Mouse (Mus musculus) embryonic facial prominence, embryonic 14.5 days (tissue): Measurements from ENCODE around the gene Dmxl2. TPM values are rescaled to one million over a fixed set of nuclear protein-coding genes. Genes with fewer than 3 reads are reported as not detected.

ENCODE experiments used
- ATAC-seq: fragments of 200-750 bp; cut with Nextera tagmentation; 2 replicates; pipeline ENCODE4 v1.8.0; 2017; ENCODE audit warnings: low read depth, moderate number of reproducible peaks, moderate TSS enrichment
- DNase-seq: peaks from one replicate; pipeline ENCODE4 v3.0.0-alpha.2; 2015; ENCODE audit warnings: low spot score
- H3K27ac ChIP-seq: fragments of 300-500 bp; sonication (generic); replicated peaks from 2 replicates; pipeline ENCODE4 v1.5.1; 2014; ENCODE audit warnings: low read depth, mild to moderate bottlenecking, low read length, moderate library complexity
- H3K27me3 ChIP-seq: fragments of 300-500 bp; sonication (generic); replicated peaks from 2 replicates; pipeline ENCODE4 v1.6.1; 2014; ENCODE audit warnings: low read length; ENCODE audit not compliant: control insufficient read depth, insufficient read depth
- H3K36me3 ChIP-seq: fragments of 300-500 bp; sonication (generic); 2 replicates; pipeline ENCODE4 v1.6.1; 2014; ENCODE audit warnings: low read length, mixed read lengths; ENCODE audit not compliant: control insufficient read depth, insufficient read depth
- H3K4me1 ChIP-seq: fragments of 300-500 bp; sonication (generic); 2 replicates; pipeline ENCODE4 v1.6.1; 2014; ENCODE audit warnings: antibody characterized with exemption, low read length; ENCODE audit not compliant: control insufficient read depth, insufficient read depth
- H3K4me2 ChIP-seq: fragments of 300-500 bp; sonication (generic); 2 replicates; pipeline ENCODE4 v1.6.1; 2014; ENCODE audit warnings: low read depth, mild to moderate bottlenecking, low read length, moderate library complexity, mixed read lengths
- H3K4me3 ChIP-seq: fragments of 300-500 bp; sonication (generic); 2 replicates; pipeline ENCODE4 v1.5.1; 2014; ENCODE audit warnings: low read depth, mild to moderate bottlenecking, low read length
- H3K9ac ChIP-seq: fragments of 300-500 bp; sonication (generic); 2 replicates; pipeline ENCODE4 v1.6.1; 2014; ENCODE audit warnings: low read depth, mild to moderate bottlenecking, low read length, moderate library complexity, mixed read lengths
- H3K9me3 ChIP-seq: fragments of 300-500 bp; sonication (generic); 2 replicates; pipeline ENCODE4 v1.6.1; 2016; ENCODE audit warnings: low read length; ENCODE audit not compliant: control insufficient read depth
- WGBS: fragments of 180-500 bp; shearing (Covaris S2); extraction: QIAGEN DNeasy Blood & Tissue Kit; methylation state at CpG from one replicate; pipeline ENCODE4 v1.1.7; 2014; 5-methylcytosine and 5-hydroxymethylcytosine counted together
- polyA plus RNA-seq: library from polyadenylated mRNA; unstranded; fragments of >200 nt; fragmentation: Nextera tagmentation; extraction: Ambion mirVana; gene quantifications from 2 replicates; pipeline ENCODE4 v1.2.1, GENCODE M21; 2014

Dmxl2 gene
- polyA plus RNA-seq, 1 experiment from 2014 or later, result 7.7 TPM

DNA sequence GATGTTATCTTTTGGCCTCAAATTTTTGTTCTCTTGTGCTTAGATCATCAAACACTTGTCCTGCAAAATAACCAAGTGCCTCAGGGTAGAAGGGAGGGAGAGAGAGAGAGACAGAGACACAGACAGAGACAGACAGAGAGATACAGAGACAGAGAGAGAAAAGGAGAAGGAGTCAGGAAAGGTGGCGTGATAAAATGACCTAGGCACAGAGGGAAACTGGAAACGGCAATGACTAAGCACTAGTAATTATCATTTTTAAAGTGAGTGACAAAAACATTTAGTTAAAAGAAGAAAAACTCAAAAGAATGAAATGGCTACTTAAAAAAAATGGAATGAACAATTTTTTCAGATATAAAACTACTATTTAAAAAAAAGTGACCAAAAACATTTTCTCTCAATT is 11.8 kb downstream of the Dmxl2 start:
- Histone ChIP-seq H3K9ac (no peak overlapping the region), H3K4me3 (no peak overlapping the region), H3K27ac (no peak overlapping the region), H3K27me3 (no peaks in the 10 kb centered on the region), H3K9me3 (no peaks in the 10 kb centered on the region), H3K4me1 (no peaks in the 10 kb centered on the region), H3K36me3 (no peaks in the 10 kb centered on the region), H3K4me2 (no peak overlapping the region)
- ATAC-seq (no peak), DNase-seq (no peak)
- WGBS, result 71% methylated on average over 2 of the region's 2 CpGs

DNA sequence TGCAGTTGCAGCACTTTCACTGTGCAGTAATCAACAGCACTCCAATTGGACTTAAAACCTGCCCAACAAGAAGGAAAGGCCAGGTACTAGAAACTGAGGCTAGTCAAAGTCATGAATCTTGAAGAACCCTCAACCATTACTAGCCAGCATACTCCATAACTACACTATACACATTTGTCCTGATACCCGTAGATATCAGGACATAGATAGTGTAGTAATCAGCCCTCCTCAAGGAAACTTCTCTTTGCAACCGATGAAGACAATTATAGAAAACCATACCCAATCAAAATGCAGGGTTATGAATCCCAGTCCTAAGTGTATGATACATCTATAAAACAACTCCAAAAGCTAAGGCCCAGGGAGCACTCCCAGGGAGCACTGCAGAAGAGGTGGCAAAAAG is 16.5 kb downstream of the Dmxl2 start:
- Histone ChIP-seq H3K4me1 (no peaks in the 10 kb centered on the region), H3K36me3 (no peaks in the 10 kb centered on the region), H3K4me2 (no peak overlapping the region), H3K27me3 (no peaks in the 10 kb centered on the region), H3K9me3 (no peaks in the 10 kb centered on the region), H3K4me3 (no peak overlapping the region), H3K27ac (no peak overlapping the region), H3K9ac (no peak overlapping the region)
- no peak for DNase-seq
- 91% methylated on average over 2 of the region's 2 CpGs for WGBS
- no peak for ATAC-seq

DNA sequence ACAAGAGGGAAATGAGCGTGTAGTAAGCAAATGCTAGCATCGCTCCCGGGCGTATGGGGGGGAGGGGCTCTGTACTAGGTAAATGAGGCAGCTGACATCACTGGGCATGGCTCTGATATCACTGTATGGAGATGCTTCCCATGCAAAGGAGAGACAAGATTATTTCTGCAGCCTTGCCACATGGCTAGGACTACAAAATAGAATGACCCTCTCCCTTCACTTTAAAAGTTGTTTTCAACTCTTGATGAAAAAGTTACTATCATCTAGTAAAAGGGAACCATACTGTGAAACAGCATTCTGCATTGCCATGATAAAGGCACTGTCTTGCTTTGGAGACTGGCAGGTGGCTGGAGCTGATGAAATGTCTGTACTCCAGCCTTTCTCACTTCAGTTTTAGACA is 18.2 kb downstream of the Dmxl2 start:
- H3K4me2 ChIP-seq, result no peak overlapping the region
- H3K9me3 ChIP-seq, result no peaks in the 10 kb centered on the region
- no peak overlapping the region for H3K4me3 ChIP-seq
- H3K27ac ChIP-seq, result no peak overlapping the region
- no peaks in the 10 kb centered on the region for H3K36me3 ChIP-seq
- H3K27me3 ChIP-seq, result no peaks in the 10 kb centered on the region
- no peak for ATAC-seq
- no peak overlapping the region for H3K9ac ChIP-seq
- DNase-seq, result no peak
- no peaks in the 10 kb centered on the region for H3K4me1 ChIP-seq
- WGBS, result 56% methylated on average over 4 of the region's 4 CpGs

DNA sequence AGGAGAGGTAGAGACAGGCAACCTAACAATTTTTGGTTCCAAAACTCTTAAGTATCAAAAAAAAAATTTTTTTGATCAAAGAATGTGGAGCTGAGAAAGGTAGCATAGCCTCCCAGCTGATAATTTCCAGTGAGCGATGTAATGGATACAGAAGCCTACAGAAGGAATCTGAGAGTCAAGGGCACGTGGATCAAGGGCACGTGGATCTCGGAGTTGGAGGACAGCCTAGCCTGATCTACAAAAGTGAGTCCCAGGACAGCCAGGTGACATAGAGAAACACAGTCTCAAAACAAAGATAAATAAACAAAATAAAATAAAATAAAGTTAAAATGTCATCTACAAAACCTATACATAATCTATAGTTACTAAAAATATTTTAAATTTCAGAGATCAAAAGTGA is 18.7 kb downstream of the Dmxl2 start:
- Histone ChIP-seq H3K9me3 (no peaks in the 10 kb centered on the region), H3K4me3 (no peak overlapping the region), H3K4me2 (no peak overlapping the region), H3K27me3 (no peaks in the 10 kb centered on the region), H3K4me1 (no peaks in the 10 kb centered on the region), H3K27ac (no peak overlapping the region), H3K36me3 (no peaks in the 10 kb centered on the region), H3K9ac (no peak overlapping the region)
- DNase-seq (no peak), ATAC-seq (no peak)
- WGBS, result 81% methylated on average over 4 of the region's 4 CpGs

DNA sequence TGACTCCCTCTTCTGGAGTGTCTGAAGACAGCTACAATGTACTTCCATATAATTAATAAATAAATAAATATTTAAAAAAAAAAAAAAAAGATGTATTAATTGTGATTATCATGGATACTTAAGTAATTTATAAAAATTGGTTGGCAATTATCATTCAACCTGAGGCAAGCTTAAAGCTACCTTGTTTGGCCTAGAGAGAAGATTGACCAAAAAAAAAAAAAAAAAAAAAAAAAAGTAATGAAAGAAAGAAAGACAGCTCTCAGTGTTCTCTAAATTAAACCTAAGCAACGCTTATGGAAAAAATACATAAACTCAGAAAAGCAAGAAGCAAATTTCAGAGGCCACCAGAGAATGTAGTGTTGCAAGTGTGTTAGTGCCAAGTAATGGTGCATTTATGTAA is 22.4 kb downstream of the Dmxl2 start:
- H3K4me1 ChIP-seq, result no peaks in the 10 kb centered on the region
- H3K9me3 ChIP-seq, result no peaks in the 10 kb centered on the region
- no peak for DNase-seq
- 87% methylated on average over 1 of the region's 1 CpGs for WGBS
- no peak overlapping the region for H3K9ac ChIP-seq
- H3K27ac ChIP-seq, result no peak overlapping the region
- no peak overlapping the region for H3K4me2 ChIP-seq
- H3K36me3 ChIP-seq, result no peaks in the 10 kb centered on the region
- ATAC-seq, result no peak
- H3K27me3 ChIP-seq, result no peaks in the 10 kb centered on the region
- H3K4me3 ChIP-seq, result no peak overlapping the region

DNA sequence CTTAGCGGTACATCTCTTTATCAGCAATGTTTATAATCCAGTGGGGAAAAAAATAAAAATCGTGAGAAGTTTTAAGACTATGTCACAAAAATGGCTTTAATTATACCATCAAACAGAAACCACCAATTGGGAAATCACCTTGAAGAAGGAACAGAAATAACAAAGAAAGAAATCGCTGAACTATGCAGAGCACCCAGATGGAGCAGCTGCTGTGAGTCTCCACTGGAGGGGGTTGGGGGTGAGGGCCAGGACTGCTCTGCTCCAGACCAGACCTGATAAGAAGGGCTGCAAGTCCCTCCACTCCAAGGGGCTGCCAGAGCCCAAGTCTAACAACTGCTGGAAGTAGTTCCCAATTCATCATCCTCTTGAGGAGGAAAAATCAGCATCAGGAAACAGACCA is 23.3 kb downstream of the Dmxl2 start:
- 69% methylated on average over 3 of the region's 3 CpGs for WGBS
- Histone ChIP-seq H3K4me3 (no peak overlapping the region), H3K27ac (no peak overlapping the region), H3K9me3 (no peaks in the 10 kb centered on the region), H3K27me3 (no peaks in the 10 kb centered on the region), H3K4me1 (no peaks in the 10 kb centered on the region), H3K4me2 (no peak overlapping the region), H3K9ac (no peak overlapping the region), H3K36me3 (no peaks in the 10 kb centered on the region)
- ATAC-seq, result no peak
- DNase-seq, result no peak

DNA sequence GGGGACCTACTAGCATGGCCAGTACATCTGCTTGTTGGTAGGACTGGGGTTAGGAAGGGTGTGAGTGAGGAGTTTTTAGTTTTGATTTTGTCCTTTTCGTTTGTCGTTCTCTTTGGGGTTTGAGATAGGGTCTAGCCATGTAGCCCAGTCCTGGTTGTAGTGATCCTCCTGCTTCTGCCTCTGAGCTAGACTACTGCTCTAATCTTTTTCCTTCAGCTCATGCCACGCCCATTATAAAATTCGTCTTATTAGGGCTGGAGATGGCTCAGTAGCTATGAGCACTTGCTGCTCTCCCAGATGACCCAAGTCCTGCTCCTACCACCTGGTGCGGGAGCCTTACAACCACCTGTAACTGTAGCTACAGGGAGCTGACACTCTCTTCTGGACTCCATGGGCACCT is 26.9 kb downstream of the Dmxl2 start:
- Histone ChIP-seq H3K4me1 (no peaks in the 10 kb centered on the region), H3K4me3 (no peak overlapping the region), H3K9ac (no peak overlapping the region), H3K27ac (no peak overlapping the region), H3K9me3 (no peaks in the 10 kb centered on the region), H3K4me2 (no peak overlapping the region), H3K36me3 (no peaks in the 10 kb centered on the region), H3K27me3 (no peaks in the 10 kb centered on the region)
- no peak for ATAC-seq
- no peak for DNase-seq
- WGBS, result 88% methylated on average over 5 of the region's 5 CpGs

DNA sequence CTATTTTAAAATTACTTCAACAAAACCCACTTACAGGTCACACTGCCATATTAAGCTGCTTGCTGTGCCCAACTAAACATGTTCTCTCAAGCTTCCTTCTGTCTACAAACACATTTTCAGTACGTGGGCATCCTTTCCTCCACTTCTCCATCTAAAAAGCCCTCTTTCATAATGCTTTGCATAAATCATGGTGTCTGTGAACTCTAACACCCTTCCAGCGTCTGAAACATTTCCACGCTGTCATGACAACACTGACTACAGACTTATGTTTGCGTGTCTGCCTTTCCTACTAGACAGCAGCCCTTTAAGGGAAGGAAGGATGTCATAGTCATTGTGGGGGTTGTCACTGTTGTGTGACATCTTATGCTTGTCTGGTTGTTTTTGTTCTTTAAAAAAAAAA is 27.4 kb downstream of the Dmxl2 start:
- no peaks in the 10 kb centered on the region for H3K27me3 ChIP-seq
- no peak overlapping the region for H3K4me2 ChIP-seq
- H3K36me3 ChIP-seq, result no peaks in the 10 kb centered on the region
- no peak overlapping the region for H3K27ac ChIP-seq
- H3K9me3 ChIP-seq, result no peaks in the 10 kb centered on the region
- H3K4me1 ChIP-seq, result no peaks in the 10 kb centered on the region
- no peak overlapping the region for H3K4me3 ChIP-seq
- 71% methylated on average over 4 of the region's 4 CpGs for WGBS
- ATAC-seq (no peak), DNase-seq (no peak)
- no peak overlapping the region for H3K9ac ChIP-seq

DNA sequence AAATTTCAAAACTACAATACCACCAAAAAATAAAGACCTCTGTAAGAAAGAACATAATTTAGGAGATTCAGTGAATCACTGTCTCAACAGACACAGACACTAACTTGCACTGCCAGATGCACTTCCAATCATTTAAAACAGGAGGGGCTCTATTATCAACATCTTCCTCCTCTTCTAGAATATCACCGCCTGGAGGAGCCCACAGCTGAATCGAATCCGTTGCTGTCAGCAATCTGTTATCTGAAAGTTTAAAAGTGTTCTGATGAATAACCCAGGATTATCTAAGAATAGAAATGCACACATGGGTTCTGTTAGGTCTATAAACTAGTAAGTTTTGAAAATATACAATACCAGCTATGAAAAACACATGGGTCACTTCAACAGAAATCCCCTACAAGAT is 28.6 kb downstream of the Dmxl2 start:
- Histone ChIP-seq H3K27ac (no peak overlapping the region), H3K4me3 (no peak overlapping the region), H3K9ac (no peak overlapping the region), H3K9me3 (no peaks in the 10 kb centered on the region), H3K4me1 (no peaks in the 10 kb centered on the region), H3K27me3 (no peaks in the 10 kb centered on the region), H3K4me2 (no peak overlapping the region), H3K36me3 (no peaks in the 10 kb centered on the region)
- no peak for ATAC-seq
- peak; percentile 3 for DNase-seq
- WGBS, result 36% methylated on average over 3 of the region's 3 CpGs
